Mouse (Mus musculus) adipocyte (in vitro differentiated cells): ENCODE measurements around the gene Rbp7.
A peak's percentile ranks its signal among the peaks of the same experiment; 100 is the strongest.

Experiments used
- DNase-seq: peaks from one replicate; pipeline ENCODE4 v3.0.0-alpha.2; 2016; ENCODE audit warnings: low spot score

Rbp7 gene

GRCm38 (mm10) chr4:149405713-149406443 lies 48.9 kb downstream of the Rbp7 start:
- no peak for DNase-seq

GRCm38 (mm10) chr4:149404640-149405465 lies 49.9 kb downstream of the Rbp7 start:
- no peak for DNase-seq

- DNase-seq: no peak
These were observed 51.7 kb downstream of the Rbp7 start for GRCm38 (mm10) chr4:149403037-149403436.

GRCm38 (mm10) chr4:149401591-149401982 lies 53.2 kb downstream of the Rbp7 start:
- DNase-seq: peak; percentile 40

GRCm38 (mm10) chr4:149400878-149401590 lies 53.7 kb downstream of the Rbp7 start:
- no peak for DNase-seq
